Mouse (Mus musculus) frontal cortex, postnatal 36 days (tissue): ENCODE results near the gene Adamtsl4.
A peak's percentile ranks its signal among the peaks of the same experiment; 100 is the strongest.
"Not testable (repeated sequence)": the region's sequence is repeated elsewhere in the genome, so short reads cannot be mapped to it uniquely, and the experiment has no call there.

Experiments
- DNase-seq, 2 experiments: peaks; one replicate each; pipeline ENCODE4 v3.0.0; 2022; ENCODE audit warnings: low spot score in 2 of 2

The Adamtsl4 gene

DNA sequence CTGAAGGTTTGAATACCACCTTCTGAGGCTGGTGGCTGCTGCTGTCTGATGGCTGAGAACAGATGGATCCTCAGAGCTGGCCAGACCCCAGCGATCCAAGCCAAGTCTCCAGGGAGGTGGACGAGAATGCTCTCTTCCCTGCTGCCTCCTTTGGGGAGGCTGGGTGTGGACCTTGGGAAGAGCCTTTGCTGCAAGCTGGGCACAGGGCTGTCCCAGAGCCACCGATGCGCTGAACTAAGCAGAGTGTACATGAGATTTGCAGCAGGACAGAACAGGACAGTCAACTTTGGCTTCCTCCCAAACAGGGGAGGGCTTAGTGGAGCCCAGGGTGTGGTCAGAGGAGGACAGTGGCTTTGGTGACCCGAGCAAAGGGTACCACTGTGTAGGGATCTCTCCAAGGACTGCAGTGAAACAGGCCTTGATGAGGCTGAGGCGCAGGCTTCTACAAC, 12.5 kb upstream of the Adamtsl4 start:
- DNase-seq, result no peak

- no peak for DNase-seq
These were observed 10.6 kb upstream of the Adamtsl4 start for GRCm38 (mm10) chr3:95698286-95698685.

- no peak for DNase-seq
These were observed 8.6 kb upstream of the Adamtsl4 start for GRCm38 (mm10) chr3:95696360-95696759.

- DNase-seq, result no peak
These were observed 8.1 kb upstream of the Adamtsl4 start for GRCm38 (mm10) chr3:95695796-95696195.

DNA sequence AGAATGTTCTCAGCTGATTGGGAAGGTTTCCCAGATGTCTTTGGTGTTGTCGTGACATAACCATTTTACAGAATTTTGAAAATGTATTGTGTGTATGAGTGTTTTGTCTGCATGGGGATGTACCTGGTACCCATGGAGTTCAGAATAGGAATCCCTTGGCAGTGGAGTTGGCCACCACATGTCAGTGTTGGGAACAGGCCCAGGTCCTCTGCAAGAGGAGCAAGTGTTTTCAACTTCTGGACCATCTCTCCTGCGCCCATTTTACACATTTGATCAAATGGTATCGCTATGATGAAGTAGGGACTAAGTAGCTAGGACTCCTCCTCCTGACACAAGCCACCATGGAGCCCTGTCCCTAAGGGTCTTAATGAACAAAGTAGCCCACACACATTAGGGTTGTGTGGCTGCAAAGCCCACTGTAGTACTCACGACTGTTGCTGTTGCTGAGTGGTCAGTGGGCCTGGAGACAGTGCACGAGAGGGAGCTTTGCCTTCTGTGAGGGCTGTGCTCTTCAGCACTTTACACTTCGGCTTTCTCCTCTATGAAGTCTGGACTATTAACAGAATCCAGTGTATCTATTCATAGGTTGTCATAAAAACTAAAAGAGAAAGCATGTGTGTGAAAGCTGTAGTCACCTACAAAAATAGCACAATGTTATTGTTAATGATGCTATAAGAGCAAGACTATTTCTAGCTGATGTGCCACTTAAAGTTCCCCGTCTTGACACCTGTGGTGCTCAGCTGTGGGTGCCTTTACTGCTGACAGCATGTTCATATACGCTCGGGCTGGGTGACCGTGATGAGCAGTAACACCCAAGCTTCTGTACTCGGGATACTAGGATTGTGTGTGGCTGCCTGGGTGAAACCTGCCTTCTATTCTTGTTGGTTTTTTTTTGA, 7.3 kb upstream of the Adamtsl4 start:
- peak in 1 of 2 experiments; percentile 26 for DNase-seq

GRCm38 (mm10) chr3:95693821-95694807, 6.4 kb upstream of the Adamtsl4 start:
- DNase-seq, result no peak

DNA sequence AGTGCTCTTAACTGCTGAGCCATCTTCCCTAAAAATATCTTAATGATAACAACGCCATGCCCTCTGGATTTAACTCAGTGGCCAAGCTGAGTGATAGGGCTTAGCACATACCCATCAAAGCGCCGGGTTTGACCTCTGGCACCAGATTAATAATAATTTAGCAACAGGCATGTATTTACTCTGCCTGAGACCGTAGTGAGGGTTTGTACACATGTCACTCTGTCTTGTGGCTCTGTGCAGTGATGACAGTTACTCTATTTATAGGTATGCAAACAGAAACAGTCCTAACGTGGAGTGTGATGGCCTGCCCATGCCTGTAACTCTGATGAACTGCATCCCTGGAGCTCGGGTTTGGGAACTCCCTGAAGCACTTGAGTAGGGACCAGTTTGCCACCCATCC, 5.0 kb upstream of the Adamtsl4 start:
- no peak for DNase-seq

DNA sequence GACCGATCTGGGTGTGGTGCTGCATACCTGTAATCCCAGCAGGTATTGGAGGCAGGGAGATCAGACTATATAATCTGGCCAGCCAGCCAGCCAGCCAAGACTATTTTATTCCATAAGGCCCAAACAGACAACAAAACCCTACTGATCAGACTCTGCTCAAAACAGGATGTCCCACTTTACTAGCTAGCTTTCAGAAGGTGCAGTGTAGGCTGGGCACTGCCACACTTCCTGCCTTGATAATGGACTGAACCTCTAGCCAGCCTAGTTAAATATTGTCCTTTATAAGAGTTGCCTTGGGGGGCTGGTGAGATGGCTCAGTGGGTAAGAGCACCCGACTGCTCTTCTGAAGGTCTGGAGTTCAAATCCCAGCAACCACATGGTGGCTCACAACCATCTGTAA, 2.8 kb upstream of the Adamtsl4 start:
- DNase-seq, result not testable (repeated sequence)

DNA sequence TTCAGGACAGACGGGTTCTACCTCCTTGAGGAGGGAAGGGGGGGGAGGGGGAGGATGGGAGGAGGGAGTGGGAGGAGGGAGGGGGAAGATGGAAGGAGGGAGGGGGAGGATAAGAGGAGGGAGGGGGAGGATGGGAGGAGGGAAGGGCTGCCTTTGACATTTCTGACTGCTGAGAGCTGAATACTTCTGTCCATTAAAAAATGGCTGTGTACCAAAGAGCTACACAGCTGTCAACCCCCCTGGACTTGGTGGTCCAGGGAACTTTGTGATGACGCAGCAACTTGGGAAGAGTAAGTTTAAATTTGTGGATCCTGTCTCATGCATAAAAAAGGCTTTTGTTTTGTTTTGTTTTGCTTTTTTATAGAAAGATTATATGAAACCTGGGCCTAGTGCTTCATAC, 2.2 kb upstream of the Adamtsl4 start:
- DNase-seq, result no peak

DNA sequence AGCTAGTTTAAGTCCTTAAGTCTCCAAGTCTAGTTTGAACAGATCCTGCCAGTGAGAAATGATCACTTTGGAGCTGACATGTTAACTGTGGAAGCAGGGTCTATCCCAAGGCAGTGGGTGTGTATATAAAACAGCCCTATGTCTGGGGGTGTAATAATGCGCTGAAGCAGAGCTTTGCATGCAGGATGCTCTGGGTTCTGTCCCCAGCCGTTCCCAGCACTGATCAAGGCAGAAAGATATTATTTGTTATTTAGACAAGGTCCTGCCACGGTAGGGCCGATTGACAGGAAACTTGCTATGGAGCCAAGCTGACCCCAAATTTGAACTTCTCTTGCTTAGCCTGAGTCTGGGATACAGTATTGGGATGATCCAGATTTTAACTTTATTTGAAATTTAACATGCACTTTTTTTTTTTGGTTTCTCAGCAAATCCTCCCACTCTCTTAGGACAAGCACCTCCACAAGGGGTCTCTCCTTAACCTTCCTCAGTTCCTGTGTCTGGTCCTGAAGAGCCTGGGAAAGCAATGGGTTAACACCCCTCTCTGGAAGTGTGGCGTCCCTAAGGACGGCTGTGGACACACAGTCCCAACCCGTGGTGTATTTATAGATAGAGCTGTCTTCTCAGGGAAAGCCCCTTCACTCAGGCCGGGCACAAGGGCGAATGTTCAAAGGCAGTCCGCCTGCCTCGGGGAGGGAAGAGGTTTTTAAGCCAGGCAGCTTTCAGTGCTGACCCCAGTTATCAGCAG, 1.6 kb upstream of the Adamtsl4 start:
- DNase-seq, result no peak

GRCm38 (mm10) chr3:95687168-95687523, 571 bp downstream of the Adamtsl4 start:
- no peak for DNase-seq

GRCm38 (mm10) chr3:95686492-95687167, 1.1 kb downstream of the Adamtsl4 start:
- no peak for DNase-seq

DNA sequence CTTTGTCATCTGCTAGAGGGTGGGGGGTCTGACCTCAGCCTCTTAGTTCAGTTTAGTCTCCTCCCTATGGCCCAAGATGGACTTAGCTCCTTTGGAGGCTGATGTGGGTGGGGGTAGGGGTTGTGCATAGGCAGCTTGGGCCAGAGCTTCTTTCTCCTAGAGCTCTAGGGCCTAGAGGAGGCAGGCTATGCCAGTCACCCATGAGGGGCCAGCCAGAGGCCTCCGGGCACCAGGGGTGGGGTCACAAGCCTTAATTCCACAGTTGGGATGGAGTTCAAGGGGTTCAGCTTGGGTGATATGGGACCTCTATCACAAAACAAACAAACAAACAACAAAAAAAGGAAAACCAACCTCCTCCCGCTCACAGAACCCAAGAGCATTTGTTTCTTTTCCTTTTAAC, 2.0 kb downstream of the Adamtsl4 start:
- no peak for DNase-seq

- no peak for DNase-seq
These were observed 2.4 kb downstream of the Adamtsl4 start for GRCm38 (mm10) chr3:95685301-95685700.

DNA sequence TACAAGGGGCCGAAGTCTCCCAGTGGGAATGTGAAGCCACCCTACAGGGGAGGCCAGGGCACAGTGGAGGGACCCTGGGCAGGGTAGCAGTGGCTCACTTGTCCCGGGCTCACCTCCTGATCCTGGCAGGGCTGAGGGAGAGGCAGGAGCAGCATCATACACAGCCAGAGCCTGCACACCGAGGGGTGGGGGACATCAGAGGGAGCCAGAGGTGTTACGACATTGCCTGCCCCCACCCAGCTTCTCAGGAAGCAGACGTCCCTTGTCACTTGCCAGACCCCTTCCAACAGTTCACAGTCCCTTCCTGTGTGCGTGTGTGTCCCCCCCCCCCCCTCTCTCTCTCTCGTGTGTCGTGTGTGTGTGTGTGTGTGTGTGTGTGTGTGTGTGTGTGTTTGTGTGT, 2.9 kb downstream of the Adamtsl4 start:
- DNase-seq, result no peak

DNA sequence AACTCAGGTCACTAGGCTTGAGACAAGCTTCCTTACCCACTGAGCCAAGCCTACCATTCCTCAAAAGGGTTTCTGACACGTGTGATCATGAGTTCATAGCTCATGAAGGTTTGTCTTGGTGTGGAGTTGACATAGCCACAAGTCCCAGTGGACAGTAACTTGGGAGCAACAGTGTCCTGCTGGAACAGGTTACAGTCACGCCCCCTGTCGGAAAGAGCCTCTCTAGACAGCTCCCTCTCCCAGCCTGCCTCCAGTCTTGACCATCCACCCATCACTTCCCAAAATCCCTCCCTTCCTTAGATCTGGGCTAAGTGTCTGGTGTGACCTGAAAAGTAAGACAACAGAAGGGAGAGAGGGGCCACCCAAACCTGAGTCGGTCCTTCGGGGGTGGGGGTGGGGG, 4.8 kb downstream of the Adamtsl4 start:
- DNase-seq, result no peak

- DNase-seq, result no peak
These were observed 6.4 kb downstream of the Adamtsl4 start for GRCm38 (mm10) chr3:95681365-95681764.

GRCm38 (mm10) chr3:95680673-95681072, 7.0 kb downstream of the Adamtsl4 start:
- no peak for DNase-seq

GRCm38 (mm10) chr3:95679551-95679950, 8.2 kb downstream of the Adamtsl4 start:
- DNase-seq, result no peak

DNA sequence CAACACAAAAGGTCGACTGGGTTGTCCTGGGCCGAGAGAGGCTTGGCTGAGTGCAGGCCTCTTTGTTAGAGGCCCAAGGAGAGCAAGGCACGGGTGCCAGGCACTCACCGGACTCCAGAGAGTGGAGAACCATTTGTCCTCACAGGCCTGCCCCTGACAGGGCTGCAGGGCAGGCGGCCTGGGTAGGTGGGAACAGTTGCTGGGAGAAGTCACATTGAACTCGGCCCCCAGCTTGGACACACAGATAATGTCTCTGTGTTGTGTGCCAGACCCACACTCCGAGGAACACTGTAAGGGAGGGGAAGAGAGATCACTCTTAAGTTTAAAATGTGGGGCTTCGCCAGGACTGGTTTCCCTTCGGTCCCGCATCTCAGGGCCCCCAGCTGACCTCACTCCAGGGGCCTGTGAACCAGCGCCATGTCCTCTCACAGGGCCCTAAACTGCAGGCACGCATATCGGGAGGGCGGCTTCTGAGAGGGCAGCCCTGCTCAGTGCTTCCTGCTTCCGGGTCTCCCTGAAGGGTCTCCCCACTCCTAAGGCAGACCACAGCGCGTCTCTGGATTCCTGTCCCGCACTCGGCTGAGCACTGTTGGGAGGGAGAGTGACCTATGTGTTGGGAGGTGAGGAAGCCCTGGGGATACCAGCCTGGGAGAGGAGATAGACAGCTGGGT, 10.2 kb downstream of the Adamtsl4 start:
- DNase-seq, result no peak
